Mouse (Mus musculus): Measurements from ENCODE around the gene Gsta3. TPM values are rescaled to one million over a fixed set of nuclear protein-coding genes. Genes with fewer than 3 reads are reported as not detected.

The Gsta3 gene
- polyA plus RNA-seq, 1 experiment from 2014 or later, result 0.63 TPM

- ATAC-seq, result no peak
- H3K27ac ChIP-seq (ENCODE audit: low read depth, low read length), result no peak overlapping the region
- no peak overlapping the region for H3K9ac ChIP-seq (ENCODE audit: low read depth, low read length)
- no peaks in the 10 kb centered on the region for H3K9me3 ChIP-seq (ENCODE audit: control insufficient read depth, low read length)
- H3K4me1 ChIP-seq (ENCODE audit: control insufficient read depth, insufficient read depth, low read depth, low read length), result no peaks in the 10 kb centered on the region
- H3K27me3 ChIP-seq (replicated peaks; ENCODE audit: control insufficient read depth, insufficient read depth, low read length), result no peaks in the 10 kb centered on the region
- no peak overlapping the region for H3K4me3 ChIP-seq (ENCODE audit: low read length)
- H3K4me2 ChIP-seq (ENCODE audit: low read length), result no peak overlapping the region
- 52% methylated on average over 5 of the region's 5 CpGs for WGBS
- H3K36me3 ChIP-seq (ENCODE audit: control insufficient read depth, insufficient read depth, low read length), result no peaks in the 10 kb centered on the region
Measured at GRCm38 (mm10) chr1:21231744-21232464, 8.5 kb upstream of the Gsta3 start.

- H3K27me3 ChIP-seq (replicated peaks; ENCODE audit: control insufficient read depth, insufficient read depth, low read length), result no peaks in the 10 kb centered on the region
- no peak overlapping the region for H3K27ac ChIP-seq (ENCODE audit: low read depth, low read length)
- H3K4me1 ChIP-seq (ENCODE audit: control insufficient read depth, insufficient read depth, low read depth, low read length), result no peaks in the 10 kb centered on the region
- no peak overlapping the region for H3K4me2 ChIP-seq (ENCODE audit: low read length)
- no peak overlapping the region for H3K4me3 ChIP-seq (ENCODE audit: low read length)
- no peak for ATAC-seq
- WGBS, result 88% methylated on average over 1 of the region's 1 CpGs
- no peaks in the 10 kb centered on the region for H3K36me3 ChIP-seq (ENCODE audit: control insufficient read depth, insufficient read depth, low read length)
- H3K9ac ChIP-seq (ENCODE audit: low read depth, low read length), result no peak overlapping the region
- no peaks in the 10 kb centered on the region for H3K9me3 ChIP-seq (ENCODE audit: control insufficient read depth, low read length)
Measured at GRCm38 (mm10) chr1:21232516-21232915, 7.9 kb upstream of the Gsta3 start.

- Histone ChIP-seq H3K9ac (ENCODE audit: low read depth, low read length) (no peak overlapping the region), H3K9me3 (ENCODE audit: control insufficient read depth, low read length) (no peaks in the 10 kb centered on the region), H3K4me1 (ENCODE audit: control insufficient read depth, insufficient read depth, low read depth, low read length) (no peaks in the 10 kb centered on the region), H3K27ac (ENCODE audit: low read depth, low read length) (no peak overlapping the region), H3K36me3 (ENCODE audit: control insufficient read depth, insufficient read depth, low read length) (no peaks in the 10 kb centered on the region), H3K27me3 (replicated peaks; ENCODE audit: control insufficient read depth, insufficient read depth, low read length) (no peaks in the 10 kb centered on the region), H3K4me3 (ENCODE audit: low read length) (no peak overlapping the region), H3K4me2 (ENCODE audit: low read length) (no peak overlapping the region)
- WGBS, result 90% methylated on average over 6 of the region's 6 CpGs
- ATAC-seq, result no peak
Measured at GRCm38 (mm10) chr1:21235359-21235758, 5.0 kb upstream of the Gsta3 start.

- no peaks in the 10 kb centered on the region for H3K27me3 ChIP-seq (replicated peaks; ENCODE audit: control insufficient read depth, insufficient read depth, low read length)
- H3K9ac ChIP-seq (ENCODE audit: low read depth, low read length), result no peak overlapping the region
- H3K4me1 ChIP-seq (ENCODE audit: control insufficient read depth, insufficient read depth, low read depth, low read length), result no peaks in the 10 kb centered on the region
- 76% methylated on average over 1 of the region's 1 CpGs for WGBS
- H3K36me3 ChIP-seq (ENCODE audit: control insufficient read depth, insufficient read depth, low read length), result no peaks in the 10 kb centered on the region
- no peak overlapping the region for H3K4me2 ChIP-seq (ENCODE audit: low read length)
- H3K27ac ChIP-seq (ENCODE audit: low read depth, low read length), result no peak overlapping the region
- H3K4me3 ChIP-seq (ENCODE audit: low read length), result no peak overlapping the region
- H3K9me3 ChIP-seq (ENCODE audit: control insufficient read depth, low read length), result no peaks in the 10 kb centered on the region
- ATAC-seq, result no peak
Measured at GRCm38 (mm10) chr1:21241096-21241495, 707 bp downstream of the Gsta3 start.

GRCm38 (mm10) chr1:21244290-21244960 lies 4.0 kb downstream of the Gsta3 start:
- H3K4me2 ChIP-seq (ENCODE audit: low read length), result no peak overlapping the region
- no peaks in the 10 kb centered on the region for H3K36me3 ChIP-seq (ENCODE audit: control insufficient read depth, insufficient read depth, low read length)
- ATAC-seq, result no peak
- no peak overlapping the region for H3K9ac ChIP-seq (ENCODE audit: low read depth, low read length)
- H3K9me3 ChIP-seq (ENCODE audit: control insufficient read depth, low read length), result no peaks in the 10 kb centered on the region
- no peaks in the 10 kb centered on the region for H3K4me1 ChIP-seq (ENCODE audit: control insufficient read depth, insufficient read depth, low read depth, low read length)
- WGBS, result 80% methylated on average over 4 of the region's 4 CpGs
- no peak overlapping the region for H3K4me3 ChIP-seq (ENCODE audit: low read length)
- H3K27ac ChIP-seq (ENCODE audit: low read depth, low read length), result no peak overlapping the region
- H3K27me3 ChIP-seq (replicated peaks; ENCODE audit: control insufficient read depth, insufficient read depth, low read length), result no peaks in the 10 kb centered on the region

- no peak for ATAC-seq
- no peaks in the 10 kb centered on the region for H3K4me1 ChIP-seq (ENCODE audit: control insufficient read depth, insufficient read depth, low read depth, low read length)
- no peaks in the 10 kb centered on the region for H3K36me3 ChIP-seq (ENCODE audit: control insufficient read depth, insufficient read depth, low read length)
- no peak overlapping the region for H3K4me3 ChIP-seq (ENCODE audit: low read length)
- no peaks in the 10 kb centered on the region for H3K27me3 ChIP-seq (replicated peaks; ENCODE audit: control insufficient read depth, insufficient read depth, low read length)
- H3K27ac ChIP-seq (ENCODE audit: low read depth, low read length), result no peak overlapping the region
- 76% methylated on average over 3 of the region's 3 CpGs for WGBS
- no peak overlapping the region for H3K4me2 ChIP-seq (ENCODE audit: low read length)
- no peaks in the 10 kb centered on the region for H3K9me3 ChIP-seq (ENCODE audit: control insufficient read depth, low read length)
- no peak overlapping the region for H3K9ac ChIP-seq (ENCODE audit: low read depth, low read length)
Measured at GRCm38 (mm10) chr1:21246136-21246535, 5.7 kb downstream of the Gsta3 start.

GRCm38 (mm10) chr1:21247896-21248295 lies 7.5 kb downstream of the Gsta3 start:
- Histone ChIP-seq H3K36me3 (ENCODE audit: control insufficient read depth, insufficient read depth, low read length) (no peaks in the 10 kb centered on the region), H3K9ac (ENCODE audit: low read depth, low read length) (no peak overlapping the region), H3K27me3 (replicated peaks; ENCODE audit: control insufficient read depth, insufficient read depth, low read length) (no peaks in the 10 kb centered on the region), H3K9me3 (ENCODE audit: control insufficient read depth, low read length) (no peaks in the 10 kb centered on the region), H3K4me3 (ENCODE audit: low read length) (no peak overlapping the region), H3K4me2 (ENCODE audit: low read length) (no peak overlapping the region), H3K27ac (ENCODE audit: low read depth, low read length) (no peak overlapping the region), H3K4me1 (ENCODE audit: control insufficient read depth, insufficient read depth, low read depth, low read length) (no peaks in the 10 kb centered on the region)
- ATAC-seq, result no peak

- Histone ChIP-seq H3K27me3 (replicated peaks; ENCODE audit: control insufficient read depth, insufficient read depth, low read length) (no peaks in the 10 kb centered on the region), H3K4me3 (ENCODE audit: low read length) (no peak overlapping the region), H3K9me3 (ENCODE audit: control insufficient read depth, low read length) (no peaks in the 10 kb centered on the region), H3K27ac (ENCODE audit: low read depth, low read length) (no peak overlapping the region), H3K4me1 (ENCODE audit: control insufficient read depth, insufficient read depth, low read depth, low read length) (no peaks in the 10 kb centered on the region), H3K36me3 (ENCODE audit: control insufficient read depth, insufficient read depth, low read length) (no peaks in the 10 kb centered on the region), H3K9ac (ENCODE audit: low read depth, low read length) (no peak overlapping the region), H3K4me2 (ENCODE audit: low read length) (no peak overlapping the region)
- 92% methylated on average over 9 of the region's 9 CpGs for WGBS
- no peak for ATAC-seq
Measured at GRCm38 (mm10) chr1:21248560-21249390, 8.4 kb downstream of the Gsta3 start.

- no peaks in the 10 kb centered on the region for H3K4me1 ChIP-seq (ENCODE audit: control insufficient read depth, insufficient read depth, low read depth, low read length)
- no peak overlapping the region for H3K9ac ChIP-seq (ENCODE audit: low read depth, low read length)
- 32% methylated on average over 6 of the region's 6 CpGs for WGBS
- no peaks in the 10 kb centered on the region for H3K27me3 ChIP-seq (replicated peaks; ENCODE audit: control insufficient read depth, insufficient read depth, low read length)
- no peak for ATAC-seq
- no peaks in the 10 kb centered on the region for H3K36me3 ChIP-seq (ENCODE audit: control insufficient read depth, insufficient read depth, low read length)
- no peaks in the 10 kb centered on the region for H3K9me3 ChIP-seq (ENCODE audit: control insufficient read depth, low read length)
- no peak overlapping the region for H3K4me2 ChIP-seq (ENCODE audit: low read length)
- H3K27ac ChIP-seq (ENCODE audit: low read depth, low read length), result no peak overlapping the region
- no peak overlapping the region for H3K4me3 ChIP-seq (ENCODE audit: low read length)
Measured at GRCm38 (mm10) chr1:21251661-21252060, 11.3 kb downstream of the Gsta3 start.
